Mouse (Mus musculus) frontal cortex, adult (tissue): Measurements from ENCODE around the gene Flrt2.
"Not testable (repeated sequence)": the region's sequence is repeated elsewhere in the genome, so short reads cannot be mapped to it uniquely, and the experiment has no call there.

ENCODE experiments used
- ATAC-seq: cut with Nextera tagmentation; 2 replicates; pipeline ENCODE4 v1.9.2; 2017; ENCODE audit warnings: mild to moderate bottlenecking, moderate library complexity, mixed read lengths; ENCODE audit not compliant: low TSS enrichment

Flrt2 gene

GRCm38 (mm10) chr12:95691961-95692767 lies at the start of gene Flrt2:
TSS of gene Flrt2 (plus strand) at chr12:95692226.
- ATAC-seq: peak; percentile 42

- peak; percentile 92 for ATAC-seq
Measured at GRCm38 (mm10) chr12:95642226-95642625, 49.8 kb upstream of the Flrt2 start.

- ATAC-seq: not testable (repeated sequence)
Measured at GRCm38 (mm10) chr12:95647179-95647578, 44.8 kb upstream of the Flrt2 start.

- no peak for ATAC-seq
Measured at GRCm38 (mm10) chr12:95652172-95653156, 39.6 kb upstream of the Flrt2 start.

- peak; percentile 97 for ATAC-seq
Measured at GRCm38 (mm10) chr12:95656594-95656993, 35.4 kb upstream of the Flrt2 start.

GRCm38 (mm10) chr12:95667296-95667695 lies 24.7 kb upstream of the Flrt2 start:
- ATAC-seq: no peak

GRCm38 (mm10) chr12:95675711-95676110 lies 16.3 kb upstream of the Flrt2 start:
- ATAC-seq: peak; percentile 74

GRCm38 (mm10) chr12:95690819-95691218 lies 1.2 kb upstream of the Flrt2 start:
- peak; percentile 48 for ATAC-seq

- no peak for ATAC-seq
Measured at GRCm38 (mm10) chr12:95692948-95693650, 1.1 kb downstream of the Flrt2 start.

GRCm38 (mm10) chr12:95693651-95694471 lies 1.8 kb downstream of the Flrt2 start:
- 0 out of 2 replicates have a peak, but pooled peaks have one; percentile 4 for ATAC-seq

- ATAC-seq: no peak
Measured at GRCm38 (mm10) chr12:95694507-95694906, 2.5 kb downstream of the Flrt2 start.

- ATAC-seq: peak; percentile 42
Measured at GRCm38 (mm10) chr12:95694991-95695833, 3.2 kb downstream of the Flrt2 start.

GRCm38 (mm10) chr12:95695834-95696521 lies 4.0 kb downstream of the Flrt2 start:
- no peak; the same call in 1 of the 2 replicates for ATAC-seq

- ATAC-seq: no peak
Measured at GRCm38 (mm10) chr12:95696522-95697025, 4.5 kb downstream of the Flrt2 start.

- no peak for ATAC-seq
Measured at GRCm38 (mm10) chr12:95698556-95698955, 6.5 kb downstream of the Flrt2 start.

GRCm38 (mm10) chr12:95700746-95701145 lies 8.7 kb downstream of the Flrt2 start:
- no peak for ATAC-seq

GRCm38 (mm10) chr12:95701580-95701979 lies 9.6 kb downstream of the Flrt2 start:
- no peak for ATAC-seq

- no peak for ATAC-seq
Measured at GRCm38 (mm10) chr12:95705006-95705405, 13.0 kb downstream of the Flrt2 start.

GRCm38 (mm10) chr12:95723265-95723664 lies 31.2 kb downstream of the Flrt2 start:
- no peak for ATAC-seq
